Comparison of ENCODE assay signal across 8 mouse cellular contexts in the genomic region with DNA sequence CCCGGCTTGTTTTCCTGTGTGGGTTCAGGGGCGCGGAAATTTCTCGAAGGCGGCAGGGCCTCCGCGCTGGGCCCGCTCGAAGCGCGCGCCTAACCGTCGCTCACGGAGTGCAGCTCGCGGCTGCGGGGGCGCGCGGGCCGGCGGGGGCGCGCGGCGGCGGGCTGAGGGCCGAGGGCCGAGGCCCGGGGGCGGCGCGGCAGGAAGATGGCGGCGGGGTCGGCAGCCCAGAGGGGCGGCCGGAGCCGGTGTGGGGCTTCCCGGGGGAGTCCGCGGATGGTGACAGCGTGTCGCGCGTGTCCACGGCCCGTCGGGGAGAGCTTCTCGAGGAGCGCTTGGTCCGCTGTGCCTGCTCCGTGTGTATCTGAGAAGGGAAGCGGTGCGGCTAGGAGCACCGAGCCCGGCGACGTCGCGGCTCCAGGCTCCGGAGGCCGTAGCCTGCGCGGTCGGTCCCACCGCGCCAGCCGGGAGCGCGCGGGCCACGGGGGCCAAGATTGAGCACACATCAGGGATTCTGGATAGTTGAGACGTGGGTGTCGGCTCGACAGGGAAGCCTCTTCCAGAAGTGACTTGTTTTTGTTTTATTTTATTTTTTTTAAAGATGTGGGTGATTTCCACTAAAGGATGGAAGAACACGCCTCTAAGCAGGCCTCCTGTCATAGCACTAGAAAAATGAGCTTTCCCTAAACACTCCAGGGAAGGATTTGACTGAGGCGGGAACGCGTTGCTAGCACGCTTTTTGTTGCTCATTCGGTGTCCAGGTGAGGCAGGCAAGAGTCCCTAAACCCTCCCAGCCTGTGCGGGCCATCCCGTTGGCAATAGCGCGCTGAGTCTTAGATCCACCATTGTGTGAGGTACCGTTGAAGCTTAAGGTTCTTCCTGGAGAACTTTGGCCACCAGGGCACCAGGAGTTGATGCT. TPM values are rescaled to one million over a fixed set of nuclear protein-coding genes. Genes with fewer than 3 reads are reported as not detected.
DNase-seq lines count a peak whose midpoint lies in the region; ATAC-seq and TF ChIP-seq lines count a peak whose summit lies in the region.

No protein-coding gene starts in this region.

- no peaks in the 10 kb centered on the region for H3K36me3 ChIP-seq in lung, postnatal 0 days (ENCODE audit: insufficient read depth, low read length)

- DNase-seq in adrenal gland, postnatal 36 days: peak; percentile 62 to 77
- peak; percentile 71 to 82 for DNase-seq in heart, postnatal 14 days
- peak in 1 of 2 experiments; percentile 62 for DNase-seq in layer of hippocampus, adult 2 months (ENCODE audit: low spot score in 2 of 2)
- peak; percentile 77 for DNase-seq in lung, postnatal 0 days (ENCODE audit: low spot score)
- peak; percentile 26 for DNase-seq in retina, adult 2 months (ENCODE audit: low read depth, low spot score)
- DNase-seq in thymus, postnatal 36 days: peak; percentile 83 to 89

- TF ChIP-seq EP300 in lung, postnatal 0 days (IDR thresholded peaks at IDR 0.05): no peak

- WGBS in lung, postnatal 0 days: under 1% methylated on average over 55 of the region's 88 CpGs

- peak overlapping the region; percentile 86 for H3K9ac ChIP-seq in lung, postnatal 0 days (replicated peaks; ENCODE audit: low read depth)

- H3K4me2 ChIP-seq in lung, postnatal 0 days (replicated peaks; ENCODE audit: low read depth, low read length): peak overlapping the region; percentile 87

- no peaks in the 10 kb centered on the region for H3K27me3 ChIP-seq in lung, postnatal 0 days (replicated peaks; ENCODE audit: insufficient read depth, low read length)

- H3K4me3 ChIP-seq in embryonic fibroblast, embryonic 13.5 days (ENCODE audit: insufficient read depth, low read length): peak overlapping the region; percentile 62
- peak overlapping the region; percentile 81 for H3K4me3 ChIP-seq in layer of hippocampus, adult 2 months
- peak overlapping the region; percentile 91 for H3K4me3 ChIP-seq in lung, postnatal 0 days (ENCODE audit: low read depth, low read length)

- peak; percentile 15 for ATAC-seq in CD4-positive, CD25-positive, alpha-beta regulatory T cell, adult 4 months
- peak; percentile 37 for ATAC-seq in lung, postnatal 0 days

- 0 out of 2 replicates have a peak, but pooled peaks have one; percentile 27 for TF ChIP-seq POLR2A in embryonic fibroblast, embryonic 13.5 days (IDR thresholded peaks at IDR 0.05; ENCODE audit: low read depth, low read length)

- peaks cover 9% of the 10 kb centered on the region for H3K4me1 ChIP-seq in embryonic fibroblast, embryonic 13.5 days (ENCODE audit: control insufficient read depth, insufficient read depth, low read length)
- peaks cover 19% of the 10 kb centered on the region; the same call in 1 of the 2 replicates for H3K4me1 ChIP-seq in lung, postnatal 0 days (ENCODE audit: insufficient read depth, low read depth, low read length)

- TF ChIP-seq CTCF in embryonic fibroblast, embryonic 13.5 days (IDR thresholded peaks at IDR 0.05; ENCODE audit: borderline replicate concordance, insufficient read depth, low read length): no peak
- peak; percentile 14; the same call in 1 of the 2 replicates for TF ChIP-seq CTCF in layer of hippocampus, adult 2 months (conservative IDR thresholded peaks at IDR 0.05)
- peak; percentile 41 for TF ChIP-seq CTCF in lung, postnatal 0 days (IDR thresholded peaks at IDR 0.05)

- H3K9me3 ChIP-seq in lung, postnatal 0 days (ENCODE audit: low read length): no peaks in the 10 kb centered on the region

- H3K27ac ChIP-seq in embryonic fibroblast, embryonic 13.5 days (ENCODE audit: insufficient read depth, low read length): peak overlapping the region; percentile 79
- peak overlapping the region; percentile 97 for H3K27ac ChIP-seq in layer of hippocampus, adult 2 months
- H3K27ac ChIP-seq in lung, postnatal 0 days (ENCODE audit: low read length): peak overlapping the region; percentile 99

- intact Hi-C loops in heart, postnatal 14 days (cut with DNase I): loop anchor here (2.0 kb wide), 2 partner anchors 45 to 93 kb away; partner anchors contain the start of genes Ndufv3 and U2af1

RNA-seq across cellular contexts. Expression of gene Pknox1, which starts 0.9 kb away (rescaled TPM):
- 10 to 100 TPM; 48.3 to 58.9 TPM for polyA plus RNA-seq in CD4-positive, CD25-positive, alpha-beta regulatory T cell, adult 4 months (2017; shearing (Covaris generic))
- total RNA-seq in adrenal gland, postnatal 36 days (2021): 10 to 100 TPM; 19.9 to 24.0 TPM
- 16.6 and 18.9 TPM in 2 replicates for polyA plus RNA-seq in embryonic fibroblast, embryonic 13.5 days (2011; ENCODE audit: insufficient read length, low read depth, missing spikeins)
- 10 to 100 TPM; 11.6 to 15.0 TPM for total RNA-seq in heart, postnatal 14 days (2021)
- 10 to 100 TPM; 13.6 to 14.6 TPM for total RNA-seq in layer of hippocampus, adult 2 months (2021)
- polyA plus RNA-seq in lung, postnatal 0 days (2015; fragmentation: Nextera tagmentation; extraction: Ambion mirVana): 15.0 and 19.9 TPM in 2 replicates

RNA-seq across cellular contexts. Expression of gene Ndufv3, which starts 45.5 kb away (rescaled TPM):
- polyA plus RNA-seq in CD4-positive, CD25-positive, alpha-beta regulatory T cell, adult 4 months (2017; shearing (Covaris generic)): 100 to 1,000 TPM; 217 to 229 TPM
- 100 to 1,000 TPM; 372 to 422 TPM for total RNA-seq in adrenal gland, postnatal 36 days (2021)
- polyA plus RNA-seq in embryonic fibroblast, embryonic 13.5 days (2011; ENCODE audit: insufficient read length, low read depth, missing spikeins): 140 and 141 TPM in 2 replicates
- total RNA-seq in heart, postnatal 14 days (2021): 1,000 to 10,000 TPM; 1,261 to 1,328 TPM
- 100 to 1,000 TPM; 257 to 258 TPM for total RNA-seq in layer of hippocampus, adult 2 months (2021)
- 207 and 233 TPM in 2 replicates for polyA plus RNA-seq in lung, postnatal 0 days (2015; fragmentation: Nextera tagmentation; extraction: Ambion mirVana)

RNA-seq across cellular contexts. Expression of gene Wdr4, which starts 45.6 kb away (rescaled TPM):
- 10 to 100 TPM; 18.2 to 24.9 TPM for polyA plus RNA-seq in CD4-positive, CD25-positive, alpha-beta regulatory T cell, adult 4 months (2017; shearing (Covaris generic))
- 10 to 100 TPM; 20.5 to 24.0 TPM for total RNA-seq in adrenal gland, postnatal 36 days (2021)
- 18.9 and 19.7 TPM in 2 replicates for polyA plus RNA-seq in embryonic fibroblast, embryonic 13.5 days (2011; ENCODE audit: insufficient read length, low read depth, missing spikeins)
- total RNA-seq in heart, postnatal 14 days (2021): 1 to 10 TPM; 5.6 to 9.2 TPM
- total RNA-seq in layer of hippocampus, adult 2 months (2021): 10 to 100 TPM; 25.9 to 29.9 TPM
- 9.8 and 12.1 TPM in 2 replicates for polyA plus RNA-seq in lung, postnatal 0 days (2015; fragmentation: Nextera tagmentation; extraction: Ambion mirVana)
